Mouse (Mus musculus) spleen, postnatal 10 days (tissue): ENCODE measurements around the gene Bcl2l15.
A peak's percentile ranks its signal among the peaks of the same experiment; 100 is the strongest.
"Not testable (repeated sequence)": the region's sequence is repeated elsewhere in the genome, so short reads cannot be mapped to it uniquely, and the experiment has no call there.

Experiments used
- DNase-seq, 2 experiments: peaks; one replicate each; pipeline ENCODE4 v3.0.0; 2021 to 2022; ENCODE audit warnings: low spot score in 2 of 2

Gene Bcl2l15

GRCm38 (mm10) chr3:103831146-103831545, 1.3 kb upstream of the Bcl2l15 start:
- DNase-seq = no peak

DNA sequence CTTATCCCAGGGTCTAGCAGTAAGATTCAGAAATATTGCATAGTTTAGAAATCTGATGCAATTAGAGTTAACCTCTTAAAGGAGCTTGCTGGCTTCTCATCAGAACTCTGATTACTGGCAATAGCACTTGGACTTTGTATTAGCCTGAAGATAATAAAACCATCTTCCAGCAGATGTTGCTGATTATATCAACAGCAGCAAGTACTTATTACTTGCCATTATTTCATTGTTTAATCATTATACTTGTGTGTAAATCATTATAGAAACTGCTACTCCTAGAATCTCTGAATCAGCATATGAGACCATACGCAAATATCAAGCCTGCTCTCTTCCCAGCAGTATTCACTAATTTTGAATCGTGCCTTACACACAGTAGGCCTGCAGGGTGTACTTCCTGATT, 1.6 kb downstream of the Bcl2l15 start:
- DNase-seq = no peak

GRCm38 (mm10) chr3:103835272-103835950, 3.0 kb downstream of the Bcl2l15 start:
- DNase-seq = no peak

DNA sequence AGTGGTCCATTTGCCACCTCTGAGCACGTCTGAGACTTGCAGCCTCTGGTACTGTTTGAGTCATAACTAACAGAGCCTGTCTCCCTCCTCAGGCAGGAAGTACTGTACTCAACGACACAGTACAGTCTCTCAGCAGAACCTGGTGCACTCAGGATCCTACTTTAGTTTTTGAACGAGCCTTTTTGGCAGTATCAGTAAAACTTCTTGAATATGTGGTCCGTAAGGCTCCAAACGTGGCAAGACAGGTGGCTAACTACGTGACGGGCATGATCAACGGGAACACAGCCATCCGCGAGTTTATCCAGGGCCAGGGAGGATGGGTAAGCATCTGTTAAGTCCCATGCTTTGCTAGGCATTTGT, 3.5 kb downstream of the Bcl2l15 start:
- no peak for DNase-seq

GRCm38 (mm10) chr3:103836453-103836852, 4.1 kb downstream of the Bcl2l15 start:
- DNase-seq = no peak

GRCm38 (mm10) chr3:103839711-103840110, 7.3 kb downstream of the Bcl2l15 start:
- no peak for DNase-seq

GRCm38 (mm10) chr3:103840195-103840594, 7.8 kb downstream of the Bcl2l15 start:
- DNase-seq = not testable (repeated sequence)

GRCm38 (mm10) chr3:103840946-103841345, 8.5 kb downstream of the Bcl2l15 start:
- not testable (repeated sequence) for DNase-seq

- DNase-seq = no peak
Measured at GRCm38 (mm10) chr3:103850644-103851363, 18.4 kb downstream of the Bcl2l15 start.

- no peak for DNase-seq
Measured at GRCm38 (mm10) chr3:103851481-103851880, 19.1 kb downstream of the Bcl2l15 start.

DNA sequence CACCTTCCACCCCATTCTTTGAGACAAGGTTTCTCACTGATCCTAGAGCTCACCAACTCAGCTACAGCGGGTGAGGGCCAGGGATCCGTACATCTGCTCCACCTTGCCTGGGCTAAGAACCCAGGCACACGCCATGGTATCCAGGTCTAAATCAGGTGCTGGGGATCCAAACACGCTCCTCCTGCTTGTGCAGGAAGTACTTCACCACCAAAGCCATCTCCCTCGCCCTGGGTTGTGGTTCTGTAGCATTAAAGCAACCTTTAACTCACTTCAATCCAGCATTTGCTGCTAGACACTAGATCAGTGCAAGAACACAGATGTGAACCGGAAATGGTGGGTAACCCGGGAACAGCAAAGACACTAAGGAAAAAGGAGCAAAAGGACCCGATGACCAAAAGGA, 19.5 kb downstream of the Bcl2l15 start:
- no peak for DNase-seq

- DNase-seq = peak; percentile 51 to 85
Measured at GRCm38 (mm10) chr3:103852565-103853299, 20.3 kb downstream of the Bcl2l15 start.

GRCm38 (mm10) chr3:103853804-103854203, 21.4 kb downstream of the Bcl2l15 start:
- no peak for DNase-seq

GRCm38 (mm10) chr3:103857036-103857805, 24.8 kb downstream of the Bcl2l15 start:
- no peak for DNase-seq

- no peak for DNase-seq
Measured at GRCm38 (mm10) chr3:103857977-103858563, 25.7 kb downstream of the Bcl2l15 start.

DNA sequence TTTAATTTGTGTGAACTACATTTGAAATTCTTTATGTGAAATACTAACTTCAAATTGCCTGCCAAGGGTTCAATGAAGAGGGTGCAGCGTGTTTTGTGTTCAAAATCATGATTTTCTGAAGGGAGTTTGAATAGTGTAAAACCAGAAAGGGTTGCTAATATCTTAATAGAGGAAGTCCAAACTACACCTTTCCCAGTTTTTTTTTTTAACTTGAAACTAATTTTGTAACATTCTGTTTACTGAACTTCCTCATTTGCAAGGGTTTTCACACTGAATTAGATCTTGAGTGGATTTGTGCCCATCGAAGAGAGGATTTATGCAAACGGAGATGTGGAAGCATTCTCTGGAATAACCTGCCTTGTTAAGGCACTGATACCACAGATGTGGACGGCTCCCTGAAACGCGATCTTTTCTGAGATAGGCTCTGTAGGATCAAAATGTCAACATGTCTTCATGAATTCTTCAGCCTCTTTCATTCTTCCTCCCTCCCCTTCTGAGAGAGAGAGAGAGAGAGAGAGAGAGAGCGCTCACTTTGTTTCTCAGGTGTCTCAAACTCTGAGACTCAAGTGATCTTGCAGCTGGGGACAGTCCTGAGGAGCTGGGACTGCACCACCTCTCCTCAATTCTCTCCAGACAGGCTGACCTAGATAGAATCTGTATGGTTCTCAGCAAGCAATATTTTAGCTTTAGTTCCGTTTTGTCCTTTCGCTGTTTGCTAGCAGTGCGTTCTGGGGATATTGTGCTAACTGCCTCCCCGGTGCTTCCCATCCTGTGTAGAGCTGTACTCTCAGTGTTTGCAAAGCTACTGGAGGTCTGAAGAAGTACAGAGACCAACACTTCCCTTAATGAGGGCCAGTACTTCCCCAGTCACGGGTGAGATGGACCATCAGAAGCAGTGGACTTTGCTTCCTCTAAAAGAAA, 26.7 kb downstream of the Bcl2l15 start, which contains the start of gene Ptpn22:
Gene Ptpn22 (plus strand): TSS at position 915 of the 921 bp plus-strand sequence.
- DNase-seq = peak; percentile 34 to 51

DNA sequence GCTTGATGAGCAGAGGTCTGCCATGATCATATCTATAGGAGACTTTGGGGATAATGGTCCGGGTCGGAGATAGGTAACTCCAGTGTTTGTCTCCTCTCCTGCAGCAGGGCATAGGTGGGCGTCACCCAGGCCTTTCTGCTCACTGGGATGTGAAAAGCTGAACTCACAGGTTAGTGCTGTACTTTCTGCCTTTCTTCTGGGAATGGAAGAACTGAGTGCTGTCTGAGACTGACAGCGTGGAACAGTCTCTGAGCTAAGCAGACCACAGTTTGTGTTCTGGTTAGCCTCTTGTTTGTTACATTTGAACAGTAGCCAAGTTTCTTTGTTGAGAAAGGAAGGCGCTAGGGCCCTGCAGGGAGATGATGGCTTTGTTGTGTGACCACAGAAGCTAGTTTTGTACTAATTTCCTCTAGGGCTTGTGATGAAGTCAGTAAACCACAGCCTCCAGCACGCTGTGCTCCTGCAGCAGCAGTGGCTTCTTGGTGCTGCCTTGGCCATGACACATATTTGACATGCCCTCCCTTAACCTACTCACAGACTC, 27.5 kb downstream of the Bcl2l15 start:
- peak; percentile 35 to 61 for DNase-seq

GRCm38 (mm10) chr3:103862721-103863220, 30.4 kb downstream of the Bcl2l15 start:
- no peak for DNase-seq

DNA sequence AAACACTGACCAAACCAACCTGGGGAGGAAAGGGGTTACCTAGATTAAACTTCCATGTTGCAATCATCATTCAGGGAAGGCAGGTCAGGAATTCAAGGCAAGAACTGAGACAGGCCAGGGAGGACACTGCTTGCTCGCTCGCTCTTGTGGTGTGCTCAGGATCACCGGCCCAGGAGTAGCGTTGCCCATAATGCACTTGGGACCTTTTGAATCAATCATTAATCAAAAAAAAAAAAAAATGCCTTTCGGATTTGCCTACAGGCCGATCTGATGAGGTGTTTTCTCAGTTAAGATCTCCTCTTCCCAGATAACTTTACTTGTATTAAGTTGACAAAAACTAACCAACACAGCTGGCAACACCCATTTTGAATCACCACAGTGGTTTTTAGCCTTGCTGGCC, 31.8 kb downstream of the Bcl2l15 start:
- no peak for DNase-seq
